Mouse (Mus musculus) small intestine, adult 2 months (tissue): ENCODE measurements at regions not wholly inside any gene's neighbourhood (a gene's known extent, or its start where the extent isn't known, plus 50 kb on each side); places are given as distances from the start of the nearest gene placed in this dataset.

Experiments
- H3K27ac ChIP-seq: fragments of 200-500 bp; 2 replicates; pipeline ENCODE4 v1.5.1; 2012; ENCODE audit warnings: low read depth, low read length, control low read depth, inconsistent platforms; ENCODE audit not compliant: insufficient read depth
- H3K27me3 ChIP-seq: fragments of 200-500 bp; 2 replicates; pipeline ENCODE4 v1.6.1; 2012; ENCODE audit warnings: mild to moderate bottlenecking, moderate library complexity, low read length, inconsistent platforms; ENCODE audit not compliant: control insufficient read depth, insufficient read depth
- H3K36me3 ChIP-seq: fragments of 200-500 bp; 2 replicates; pipeline ENCODE4 v1.6.1; 2012; ENCODE audit warnings: mild to moderate bottlenecking, low read length, control low read depth, inconsistent platforms; ENCODE audit not compliant: control insufficient read depth, insufficient read depth
- H3K4me1 ChIP-seq: fragments of 200-500 bp; 2 replicates; pipeline ENCODE4 v1.6.1; 2012; ENCODE audit warnings: low read length, inconsistent platforms, mixed read lengths; ENCODE audit not compliant: control insufficient read depth, insufficient read depth, insufficient read length
- H3K4me3 ChIP-seq: fragments of 200-500 bp; 2 replicates; pipeline ENCODE4 v1.5.1; 2012; ENCODE audit warnings: low read depth, mild to moderate bottlenecking, control low read depth, inconsistent platforms, low read length, moderate library complexity
- CTCF ChIP-seq: fragments of 200-500 bp; IDR thresholded peaks from 2 replicates; pipeline ENCODE4 v1.5.1; 2012; ENCODE audit warnings: low read depth, mild to moderate bottlenecking, control low read depth, inconsistent platforms, low read length, moderate library complexity, mixed read lengths; ENCODE audit not compliant: insufficient replicate concordance, insufficient read length; ENCODE audit errors: extremely low read depth
- POLR2A ChIP-seq: fragments of 200-500 bp; IDR thresholded peaks from 2 replicates; pipeline ENCODE4 v1.6.1; 2012; ENCODE audit warnings: low read depth, mild to moderate bottlenecking, control low read depth, inconsistent platforms, low read length, moderate library complexity
- WGBS: fragments of 180-500 bp; shearing (Covaris S2); methylation state at CpG from one replicate; pipeline ENCODE4 v1.1.7; 2018; 5-methylcytosine and 5-hydroxymethylcytosine counted together

DNA sequence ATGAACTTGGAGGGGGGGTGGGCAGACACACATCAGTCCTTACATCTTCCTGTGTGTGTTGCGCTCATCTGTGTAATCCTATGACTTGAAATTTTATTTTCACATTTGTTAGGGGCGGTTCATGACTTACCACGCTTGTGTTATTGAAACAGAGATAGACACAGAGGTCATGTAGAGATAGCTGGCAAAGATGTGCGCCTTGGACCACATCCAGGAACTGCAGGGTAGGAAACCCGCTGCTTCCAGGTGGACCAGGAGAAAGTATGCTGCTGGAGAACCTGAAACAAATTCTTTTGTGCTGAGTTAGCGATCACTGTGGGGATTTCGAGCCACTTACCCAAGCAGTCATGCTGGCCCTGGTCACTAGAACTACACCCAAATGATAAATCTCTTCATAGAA, 89.1 kb downstream of the Kcnj2 start:
- Histone ChIP-seq H3K4me3 (no peak overlapping the region), H3K27ac (no peak overlapping the region), H3K36me3 (no peaks in the 10 kb centered on the region), H3K4me1 (no peaks in the 10 kb centered on the region), H3K27me3 (no peaks in the 10 kb centered on the region)
- 80% methylated on average over 7 of the region's 7 CpGs for WGBS
- no peak for TF ChIP-seq POLR2A
- no peak for TF ChIP-seq CTCF

DNA sequence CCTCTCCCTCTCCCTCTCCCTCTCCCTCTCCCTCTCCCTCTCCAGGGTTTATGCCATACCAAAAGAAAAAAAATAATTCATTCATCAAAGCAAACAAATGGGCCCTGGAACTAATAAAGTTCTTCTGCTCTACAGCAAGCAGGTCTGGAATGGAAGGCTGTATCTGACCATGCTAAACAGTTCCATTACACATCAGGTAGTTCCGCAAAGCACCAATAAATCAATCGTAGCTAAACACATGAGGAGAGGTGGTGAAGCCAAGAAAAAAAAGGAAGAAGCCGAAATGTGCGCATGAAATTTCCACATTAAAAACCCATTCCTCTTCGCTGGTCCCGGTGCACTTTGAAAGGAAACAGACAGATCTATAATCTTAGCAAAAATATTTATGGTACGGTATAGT, 89.8 kb downstream of the Kcnj2 start:
- Histone ChIP-seq H3K27me3 (no peaks in the 10 kb centered on the region), H3K36me3 (no peaks in the 10 kb centered on the region), H3K4me3 (no peak overlapping the region), H3K27ac (no peak overlapping the region), H3K4me1 (no peaks in the 10 kb centered on the region)
- TF ChIP-seq CTCF (no peak), POLR2A (no peak)
- 72% methylated on average over 7 of the region's 7 CpGs for WGBS

DNA sequence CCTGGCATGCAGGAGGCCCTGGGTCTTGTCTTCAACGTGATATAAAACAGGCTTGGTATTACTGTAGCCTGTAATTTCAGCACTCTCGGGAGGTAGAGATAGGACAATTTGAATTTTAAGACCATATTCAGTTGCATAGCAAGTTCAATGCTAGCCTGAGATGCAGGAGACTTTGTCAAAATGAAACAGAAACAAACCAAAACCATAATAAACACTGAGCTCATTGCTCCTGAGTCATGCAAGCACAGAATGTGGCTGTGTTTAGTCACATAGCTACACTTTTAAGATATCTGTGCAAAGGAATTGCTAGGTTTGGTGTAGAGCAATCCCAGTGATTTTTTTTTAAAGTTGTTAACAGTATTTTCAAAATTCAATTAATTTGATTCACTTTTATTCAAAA, 93.3 kb downstream of the Kcnj2 start:
- 62% methylated on average over 2 of the region's 2 CpGs for WGBS
- TF ChIP-seq POLR2A (no peak), CTCF (no peak)

DNA sequence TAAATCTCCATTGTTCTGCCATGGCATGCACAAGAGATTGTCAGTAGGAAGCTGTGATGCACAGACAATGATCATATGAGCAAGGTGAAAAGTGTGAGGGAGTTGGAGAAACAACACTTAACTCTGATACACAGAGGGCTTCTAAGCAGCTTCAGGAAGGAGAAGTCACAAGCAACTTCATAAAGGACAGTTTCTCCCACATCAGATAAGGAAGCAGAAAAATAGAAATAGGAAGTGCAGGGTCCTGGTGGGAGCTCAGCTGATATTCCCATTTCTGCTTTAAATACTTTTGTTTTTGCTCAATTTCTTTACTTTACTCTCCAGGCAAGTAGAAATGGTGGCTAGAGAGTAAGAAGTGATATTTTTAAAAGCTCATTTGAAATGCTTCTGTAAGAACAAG, 98.9 kb downstream of the Kcnj2 start:
- H3K27ac ChIP-seq = no peak overlapping the region
- TF ChIP-seq CTCF = no peak
- no peak for TF ChIP-seq POLR2A
- no peaks in the 10 kb centered on the region for H3K4me1 ChIP-seq
- no peaks in the 10 kb centered on the region for H3K27me3 ChIP-seq
- no peaks in the 10 kb centered on the region for H3K36me3 ChIP-seq
- no peak overlapping the region for H3K4me3 ChIP-seq

More for the DNA sequence above, 93.3 kb downstream of the Kcnj2 start:
- Histone ChIP-seq H3K36me3 (no peaks in the 10 kb centered on the region), H3K4me3 (no peak overlapping the region), H3K4me1 (no peaks in the 10 kb centered on the region), H3K27ac (no peak overlapping the region), H3K27me3 (no peaks in the 10 kb centered on the region)

DNA sequence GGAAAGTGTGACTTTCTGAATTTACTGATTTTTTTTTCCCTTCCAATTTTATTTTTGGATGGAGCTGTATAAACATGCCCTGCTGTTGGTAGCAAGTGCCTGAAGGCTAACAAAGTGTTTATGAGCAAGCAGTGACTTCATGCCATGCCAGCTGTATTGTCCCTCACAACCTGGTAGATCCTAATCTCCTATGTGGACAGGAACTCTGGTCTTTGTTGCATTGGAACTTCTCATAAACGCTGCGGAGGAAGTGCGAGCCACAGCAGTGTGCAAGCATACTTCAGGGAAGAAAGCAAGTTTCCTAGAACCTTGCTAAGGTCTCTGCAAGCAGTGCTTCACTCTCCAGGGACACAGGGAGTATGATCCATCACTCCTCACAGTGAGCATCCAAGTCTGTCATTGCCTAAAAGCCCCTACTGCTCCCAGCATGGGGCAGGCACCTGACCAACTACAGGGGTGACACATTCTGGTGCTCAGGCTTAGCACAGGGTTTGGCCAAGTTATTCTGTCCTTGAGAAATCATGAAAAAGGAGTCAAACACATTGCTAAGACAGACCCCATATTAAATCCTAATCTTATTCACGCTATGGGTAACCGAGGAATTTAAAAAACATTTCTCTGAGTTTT, 104.3 kb downstream of the Kcnj2 start:
- no peak overlapping the region for H3K4me3 ChIP-seq
- H3K27ac ChIP-seq = no peak overlapping the region
- no peaks in the 10 kb centered on the region for H3K36me3 ChIP-seq
- no peaks in the 10 kb centered on the region for H3K4me1 ChIP-seq
- no peaks in the 10 kb centered on the region for H3K27me3 ChIP-seq
- 82% methylated on average over 5 of the region's 5 CpGs for WGBS
- TF ChIP-seq POLR2A = no peak
- no peak for TF ChIP-seq CTCF

DNA sequence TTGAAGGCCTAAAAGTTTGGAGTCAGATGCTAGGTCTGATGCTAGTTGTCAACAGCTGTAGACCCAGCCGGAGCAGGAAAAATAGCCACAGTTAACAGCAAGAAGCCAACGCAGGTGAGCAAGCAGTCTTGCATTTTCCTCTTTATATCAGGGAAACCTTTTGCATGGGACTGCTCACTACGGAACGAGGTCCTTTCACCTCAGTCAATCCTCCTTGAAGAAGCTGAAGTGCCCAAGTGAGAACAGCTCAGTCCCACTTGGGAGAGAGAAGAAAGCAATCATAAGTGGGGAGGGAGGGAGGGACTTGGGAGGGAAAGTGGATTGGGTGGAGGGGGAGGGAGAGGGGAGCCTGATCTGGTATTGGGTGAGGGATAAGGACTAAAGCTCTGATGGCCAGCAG, 107.6 kb downstream of the Kcnj2 start:
- no peaks in the 10 kb centered on the region for H3K36me3 ChIP-seq
- no peak overlapping the region for H3K27ac ChIP-seq
- WGBS = 86% methylated on average over 4 of the region's 4 CpGs
- no peaks in the 10 kb centered on the region for H3K4me1 ChIP-seq
- no peak overlapping the region for H3K4me3 ChIP-seq
- TF ChIP-seq CTCF (no peak), POLR2A (no peak)
- no peaks in the 10 kb centered on the region for H3K27me3 ChIP-seq

DNA sequence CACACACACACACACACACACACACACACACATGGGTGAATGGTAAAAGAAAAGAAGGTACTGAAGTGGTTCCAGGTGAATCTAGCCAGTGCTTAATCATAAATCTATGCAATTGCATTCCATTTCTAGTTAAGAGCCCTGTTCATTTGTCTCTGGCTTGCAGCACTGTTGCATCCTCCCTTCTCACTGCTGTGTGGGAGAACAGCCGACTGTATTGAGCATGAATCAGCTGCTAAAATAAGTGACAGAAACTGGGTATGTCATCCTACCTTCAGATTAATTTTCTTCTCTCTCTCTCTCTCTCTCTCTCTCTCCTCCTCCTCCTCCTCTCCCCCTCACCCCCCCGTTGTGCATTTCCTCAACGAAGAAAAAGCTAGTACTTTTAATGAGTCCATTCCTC, 109.6 kb downstream of the Kcnj2 start:
- no peaks in the 10 kb centered on the region for H3K4me1 ChIP-seq
- 74% methylated on average over 3 of the region's 3 CpGs for WGBS
- H3K4me3 ChIP-seq = no peak overlapping the region
- TF ChIP-seq CTCF (no peak), POLR2A (no peak)
- no peaks in the 10 kb centered on the region for H3K27me3 ChIP-seq
- no peak overlapping the region for H3K27ac ChIP-seq
- H3K36me3 ChIP-seq = no peaks in the 10 kb centered on the region
